Mouse (Mus musculus) hindbrain, embryonic 14.5 days (tissue): Measurements from ENCODE around the gene Slc12a9. TPM values are rescaled to one million over a fixed set of nuclear protein-coding genes. Genes with fewer than 3 reads are reported as not detected.

ENCODE experiments used
- ATAC-seq: fragments of 200-750 bp; cut with Nextera tagmentation; 2 replicates; pipeline ENCODE4 v1.8.0; 2017; ENCODE audit warnings: moderate number of reproducible peaks, mild to moderate bottlenecking, moderate TSS enrichment, moderate library complexity; ENCODE audit not compliant: low FRiP score
- DNase-seq: peaks from one replicate; pipeline ENCODE4 v3.0.0-alpha.2; 2015; ENCODE audit warnings: low spot score
- H3K27ac ChIP-seq: fragments of 300-500 bp; sonication (generic); 2 replicates; pipeline ENCODE4 v1.5.1; 2014; ENCODE audit warnings: mild to moderate bottlenecking, moderate library complexity
- H3K27me3 ChIP-seq: fragments of 300-500 bp; sonication (generic); 2 replicates; pipeline ENCODE4 v1.6.1; 2014; ENCODE audit warnings: mild to moderate bottlenecking, low read length, mixed read lengths; ENCODE audit not compliant: control insufficient read depth, insufficient read depth
- H3K36me3 ChIP-seq: fragments of 300-500 bp; sonication (generic); replicated peaks from 2 replicates; pipeline ENCODE4 v1.6.1; 2014; ENCODE audit not compliant: control insufficient read depth, insufficient read depth
- H3K4me1 ChIP-seq: fragments of 300-500 bp; sonication (generic); replicated peaks from 2 replicates; pipeline ENCODE4 v1.6.1; 2014; ENCODE audit warnings: antibody characterized with exemption, low read length, mixed read lengths; ENCODE audit not compliant: control insufficient read depth, insufficient read depth
- H3K4me2 ChIP-seq: fragments of 300-500 bp; sonication (generic); replicated peaks from 2 replicates; pipeline ENCODE4 v1.6.1; 2014; ENCODE audit warnings: mild to moderate bottlenecking, moderate library complexity
- H3K4me3 ChIP-seq: fragments of 300-500 bp; sonication (generic); replicated peaks from 2 replicates; pipeline ENCODE4 v1.5.1; 2014; ENCODE audit warnings: mild to moderate bottlenecking, low read length
- H3K9ac ChIP-seq: fragments of 300-500 bp; sonication (generic); 2 replicates; pipeline ENCODE4 v1.6.1; 2014
- H3K9me3 ChIP-seq: fragments of 300-500 bp; sonication (generic); 2 replicates; pipeline ENCODE4 v1.6.1; 2016; ENCODE audit warnings: low read length; ENCODE audit not compliant: control insufficient read depth
- WGBS: fragments of 180-500 bp; shearing (Covaris S2); extraction: QIAGEN DNeasy Blood & Tissue Kit; methylation state at CpG from one replicate; pipeline ENCODE4 v1.1.7; 2014; 5-methylcytosine and 5-hydroxymethylcytosine counted together
- polyA plus RNA-seq: library from polyadenylated mRNA; unstranded; fragments of >200 nt; fragmentation: Nextera tagmentation; extraction: Ambion mirVana; gene quantifications from 2 replicates; pipeline ENCODE4 v1.2.1, GENCODE M21; 2014

The Slc12a9 gene
- polyA plus RNA-seq, 1 experiment from 2014 or later: 17.6 TPM

DNA sequence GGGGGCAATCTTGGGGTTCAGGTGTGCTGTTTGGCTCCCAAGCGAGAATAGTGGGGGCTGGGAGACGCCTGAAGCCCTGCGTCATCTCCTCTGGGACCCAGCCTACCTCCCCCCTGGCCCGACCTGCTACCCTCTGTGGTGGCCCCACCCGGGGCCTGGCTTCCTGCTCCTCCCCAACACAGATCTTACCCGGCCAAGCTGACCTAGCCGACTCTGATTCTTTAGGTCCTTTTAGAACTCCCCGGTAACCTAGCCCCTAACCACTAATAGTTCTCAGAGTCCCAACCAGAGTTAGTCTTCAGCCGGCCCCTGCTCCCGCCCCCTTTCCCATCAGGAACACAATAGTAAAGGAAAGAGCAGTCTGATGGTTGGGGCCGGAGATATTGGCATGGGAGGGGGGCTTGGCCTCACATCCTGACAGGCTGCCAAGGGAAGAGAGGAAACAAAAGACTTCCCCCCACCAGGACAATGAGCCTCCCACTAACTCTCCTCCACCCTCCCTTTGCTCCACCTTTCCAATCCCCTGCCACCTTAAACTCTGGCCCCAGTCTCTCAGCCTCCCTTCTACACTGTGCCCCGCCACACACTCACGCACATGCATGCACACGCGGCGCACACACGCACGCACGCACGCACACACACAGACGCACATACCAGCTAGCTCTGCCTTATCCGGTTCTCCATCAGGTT is 6.0 kb upstream of the Slc12a9 start:
- ATAC-seq: peak; percentile 49
- peak; percentile 54 for DNase-seq
- H3K4me3 ChIP-seq: peak overlapping the region; percentile 40
- H3K4me2 ChIP-seq: peak overlapping the region; percentile 87
- H3K9ac ChIP-seq: peak overlapping the region; percentile 62
- peaks cover 18% of the 10 kb centered on the region for H3K4me1 ChIP-seq
- no peaks in the 10 kb centered on the region for H3K27me3 ChIP-seq
- WGBS: 6% methylated on average over 22 of the region's 22 CpGs
- H3K9me3 ChIP-seq: no peaks in the 10 kb centered on the region
- H3K36me3 ChIP-seq: no peaks in the 10 kb centered on the region
- peak overlapping the region; percentile 91 for H3K27ac ChIP-seq

DNA sequence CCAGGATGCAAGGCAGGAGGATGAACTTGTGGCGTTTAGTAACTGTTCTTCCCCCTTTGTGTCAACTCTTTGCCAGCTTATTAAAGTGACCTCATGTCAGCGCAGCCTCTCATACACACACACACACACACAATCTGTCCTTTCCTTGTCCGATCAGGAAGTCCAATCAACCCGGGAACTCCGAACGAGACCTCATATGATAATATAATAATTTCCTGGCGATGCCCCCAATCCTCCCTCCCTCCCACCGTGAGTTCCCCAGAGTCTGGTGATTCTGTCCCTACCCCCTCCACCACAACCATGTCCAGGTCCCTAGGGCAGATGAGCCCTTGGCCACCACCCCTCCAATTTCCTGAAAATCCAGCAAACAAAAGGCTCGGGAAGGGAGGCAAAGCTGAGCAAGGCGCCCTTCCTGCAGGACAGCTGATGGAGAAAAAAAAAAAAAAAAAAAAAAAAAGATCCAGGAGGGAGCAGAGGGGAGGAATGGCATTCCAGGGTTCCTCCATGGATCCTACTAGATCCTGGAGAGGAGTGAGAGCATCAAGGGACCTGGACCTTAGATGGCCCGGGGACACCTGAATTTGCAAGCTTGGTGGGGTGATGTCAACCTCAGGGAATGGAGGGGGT is 5.4 kb upstream of the Slc12a9 start:
- Histone ChIP-seq H3K9ac (peak overlapping the region; percentile 62), H3K36me3 (no peaks in the 10 kb centered on the region), H3K9me3 (no peaks in the 10 kb centered on the region), H3K27me3 (no peaks in the 10 kb centered on the region), H3K27ac (peak overlapping the region; percentile 91), H3K4me1 (peaks cover 18% of the 10 kb centered on the region), H3K4me2 (peak overlapping the region; percentile 87), H3K4me3 (peak overlapping the region; percentile 40)
- WGBS: 2% methylated on average over 11 of the region's 11 CpGs
- DNase-seq (peak; percentile 67), ATAC-seq (peak; percentile 14)

DNA sequence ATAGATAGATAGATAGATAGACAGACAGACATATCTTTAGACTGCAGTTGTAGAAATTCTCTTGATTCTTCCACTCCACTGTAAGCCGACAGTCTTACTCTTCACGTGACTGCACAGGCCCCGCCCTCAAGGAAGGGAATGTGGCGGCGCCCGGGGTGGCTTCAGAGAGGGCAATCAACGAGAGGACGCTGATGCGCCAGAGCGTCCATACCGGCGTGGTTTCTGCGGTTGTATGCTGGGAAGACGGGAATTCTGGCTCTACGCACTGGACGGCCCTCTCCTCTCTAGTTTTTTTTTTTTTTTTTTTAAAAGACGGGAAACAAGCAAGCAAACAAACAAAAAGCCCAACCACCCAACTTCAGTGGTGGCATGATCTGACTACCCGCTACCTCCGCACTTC is 4.9 kb upstream of the Slc12a9 start:
- Histone ChIP-seq H3K4me1 (peaks cover 18% of the 10 kb centered on the region), H3K27me3 (no peaks in the 10 kb centered on the region), H3K27ac (peak overlapping the region; percentile 91), H3K4me2 (peak overlapping the region; percentile 87), H3K36me3 (no peaks in the 10 kb centered on the region), H3K4me3 (peak overlapping the region; percentile 40), H3K9ac (peak overlapping the region; percentile 62), H3K9me3 (no peaks in the 10 kb centered on the region)
- DNase-seq (peak; percentile 88), ATAC-seq (peak; percentile 86)
- under 1% methylated on average over 18 of the region's 19 CpGs for WGBS

DNA sequence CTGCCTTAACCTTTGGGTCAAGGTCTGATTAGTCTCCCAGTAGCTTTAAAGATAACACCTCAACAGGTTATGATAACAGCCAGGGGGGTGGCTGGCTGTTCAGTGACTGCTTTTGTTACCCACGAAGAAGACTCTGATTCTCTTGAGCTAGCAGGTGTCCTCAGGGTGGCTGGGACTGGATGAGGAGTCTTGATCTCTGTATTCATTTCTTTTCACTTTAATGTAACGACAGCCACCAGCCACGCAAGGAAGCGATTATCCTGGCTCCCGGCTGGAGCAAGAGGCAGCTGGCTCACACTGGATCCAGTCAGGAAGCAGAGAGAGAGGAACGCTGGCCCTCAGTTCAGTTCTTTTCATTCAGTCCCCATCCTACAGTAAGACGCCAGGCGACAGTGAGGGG is 3.8 kb upstream of the Slc12a9 start:
- Histone ChIP-seq H3K27me3 (no peaks in the 10 kb centered on the region), H3K4me3 (no peak overlapping the region), H3K9ac (0 out of 2 replicates have a peak overlapping the region, but pooled peaks have one; percentile 38), H3K27ac (no peak overlapping the region), H3K4me1 (peaks cover 25% of the 10 kb centered on the region), H3K36me3 (no peaks in the 10 kb centered on the region), H3K9me3 (no peaks in the 10 kb centered on the region), H3K4me2 (no peak overlapping the region)
- ATAC-seq: no peak
- no peak for DNase-seq
- WGBS: 66% methylated on average over 8 of the region's 8 CpGs

DNA sequence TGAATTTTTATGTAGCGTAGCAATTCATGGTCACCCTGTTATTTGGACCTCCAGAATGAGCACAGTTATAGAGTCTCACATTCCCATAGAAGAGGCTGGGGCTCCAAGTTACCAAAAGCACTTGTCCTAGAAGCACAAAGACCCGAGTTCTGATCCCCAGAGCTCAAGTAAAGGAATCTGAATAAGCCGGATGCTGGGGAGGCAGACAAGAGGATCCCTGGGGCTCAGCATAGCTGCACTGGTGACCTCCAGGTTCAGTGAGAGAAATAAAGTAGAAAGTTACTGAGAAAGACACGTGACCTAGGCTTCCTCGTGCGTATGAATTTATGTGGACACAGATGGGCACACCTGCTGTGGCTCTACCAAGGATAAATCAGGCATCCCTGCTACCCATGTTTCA is 1.7 kb upstream of the Slc12a9 start:
- H3K4me1 ChIP-seq: peaks cover 26% of the 10 kb centered on the region
- no peak for DNase-seq
- H3K4me3 ChIP-seq: no peak overlapping the region
- H3K9me3 ChIP-seq: no peaks in the 10 kb centered on the region
- no peak for ATAC-seq
- no peak overlapping the region for H3K4me2 ChIP-seq
- H3K36me3 ChIP-seq: peaks cover 3% of the 10 kb centered on the region; the same call in 1 of the 2 replicates
- no peak overlapping the region for H3K9ac ChIP-seq
- WGBS: 67% methylated on average over 6 of the region's 6 CpGs
- H3K27ac ChIP-seq: no peak overlapping the region
- no peaks in the 10 kb centered on the region for H3K27me3 ChIP-seq

DNA sequence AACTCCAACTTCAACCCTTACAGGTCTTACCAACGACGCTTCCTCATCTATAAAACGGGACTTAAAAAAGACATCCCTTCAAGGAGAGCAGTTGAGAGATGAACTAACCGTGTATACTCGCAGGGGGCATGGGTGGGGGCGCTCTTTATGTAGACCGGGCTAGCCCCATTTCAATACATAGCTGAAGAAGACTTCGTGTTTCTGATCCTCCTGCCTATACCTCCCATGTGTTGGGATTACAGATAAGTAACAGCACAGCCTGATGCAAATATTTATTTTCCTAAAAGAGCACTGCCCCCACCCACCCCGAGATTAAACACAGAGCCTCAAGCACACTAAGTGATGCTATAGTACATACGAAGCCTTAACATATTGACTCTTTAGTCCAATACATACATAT is 920 bp upstream of the Slc12a9 start:
- H3K9ac ChIP-seq: no peak overlapping the region
- no peak overlapping the region; the same call in 1 of the 2 replicates for H3K27ac ChIP-seq
- H3K4me3 ChIP-seq: no peak overlapping the region
- peaks cover 20% of the 10 kb centered on the region for H3K4me1 ChIP-seq
- H3K9me3 ChIP-seq: no peaks in the 10 kb centered on the region
- H3K4me2 ChIP-seq: peak overlapping the region; percentile 70
- ATAC-seq (no peak), DNase-seq (no peak)
- peaks cover 4% of the 10 kb centered on the region; the same call in 1 of the 2 replicates for H3K36me3 ChIP-seq
- 55% methylated on average over 10 of the region's 10 CpGs for WGBS
- no peaks in the 10 kb centered on the region for H3K27me3 ChIP-seq

DNA sequence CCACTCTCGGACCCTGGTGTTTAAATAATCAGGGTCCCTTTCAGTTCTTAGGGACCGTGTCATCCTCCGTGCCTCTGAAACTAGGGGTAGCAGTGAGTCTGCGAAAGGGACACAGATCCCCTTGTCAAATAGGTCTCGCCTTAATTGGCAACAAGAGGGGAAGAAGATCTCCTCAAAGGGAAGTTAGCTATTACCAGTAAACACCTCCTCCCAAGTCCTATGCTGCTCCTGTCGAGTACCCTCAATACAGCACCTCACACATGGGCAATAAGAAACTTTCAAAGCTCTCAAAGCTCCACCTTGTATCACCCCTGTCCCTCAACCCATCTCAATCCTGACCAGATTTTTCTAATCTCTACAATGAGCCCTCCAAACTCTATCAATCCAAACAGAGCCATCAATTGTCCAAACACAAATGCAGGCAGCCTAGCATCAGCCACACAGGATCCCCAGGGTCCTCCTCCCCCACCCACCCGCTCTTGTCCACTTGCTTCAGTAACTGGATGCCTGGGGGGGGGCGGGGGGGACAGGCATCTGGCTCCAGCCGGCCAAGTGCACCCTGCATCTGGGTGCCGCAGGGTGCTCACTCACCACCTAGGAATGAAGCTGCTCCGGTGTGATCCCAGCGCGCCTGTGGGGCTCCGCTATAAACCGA is 413 bp downstream of the Slc12a9 start:
- WGBS: 18% methylated on average over 15 of the region's 15 CpGs
- no peak; the same call in 1 of the 2 replicates for ATAC-seq

DNA sequence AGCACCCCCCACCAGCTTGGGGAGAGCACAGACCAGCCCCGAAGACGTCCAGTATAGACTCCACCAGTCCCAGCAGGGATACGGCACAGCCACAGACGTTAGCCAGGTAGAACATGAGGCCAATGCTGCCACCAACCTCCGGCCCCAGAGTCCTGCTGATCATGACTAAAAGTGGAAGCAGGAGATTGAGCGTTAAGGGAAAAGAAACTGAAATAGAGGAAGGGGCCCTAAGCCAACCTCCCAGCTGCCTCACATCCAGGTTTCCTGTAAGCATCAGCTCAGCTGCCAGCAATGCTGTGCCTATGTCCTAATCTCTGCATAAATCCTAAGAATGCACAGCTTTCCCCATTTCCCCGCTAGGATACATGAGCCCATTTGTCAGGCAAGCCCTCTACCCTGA is 2.5 kb downstream of the Slc12a9 start:
- H3K9ac ChIP-seq: no peak overlapping the region
- no peaks in the 10 kb centered on the region for H3K9me3 ChIP-seq
- peaks cover 30% of the 10 kb centered on the region for H3K36me3 ChIP-seq
- ATAC-seq (no peak), DNase-seq (no peak)
- 86% methylated on average over 7 of the region's 7 CpGs for WGBS
- H3K27me3 ChIP-seq: no peaks in the 10 kb centered on the region
- no peak overlapping the region for H3K27ac ChIP-seq
- H3K4me2 ChIP-seq: no peak overlapping the region
- no peak overlapping the region for H3K4me3 ChIP-seq
- H3K4me1 ChIP-seq: peaks cover 8% of the 10 kb centered on the region

More for the DNA sequence above, 413 bp downstream of the Slc12a9 start:
- Histone ChIP-seq H3K27me3 (no peaks in the 10 kb centered on the region), H3K4me3 (peak overlapping the region; percentile 59), H3K27ac (peak overlapping the region; percentile 76), H3K9me3 (no peaks in the 10 kb centered on the region), H3K4me1 (peaks cover 13% of the 10 kb centered on the region), H3K36me3 (peaks cover 12% of the 10 kb centered on the region; the same call in 1 of the 2 replicates), H3K4me2 (peak overlapping the region; percentile 70), H3K9ac (peak overlapping the region; percentile 81)
- DNase-seq: peak; percentile 26

DNA sequence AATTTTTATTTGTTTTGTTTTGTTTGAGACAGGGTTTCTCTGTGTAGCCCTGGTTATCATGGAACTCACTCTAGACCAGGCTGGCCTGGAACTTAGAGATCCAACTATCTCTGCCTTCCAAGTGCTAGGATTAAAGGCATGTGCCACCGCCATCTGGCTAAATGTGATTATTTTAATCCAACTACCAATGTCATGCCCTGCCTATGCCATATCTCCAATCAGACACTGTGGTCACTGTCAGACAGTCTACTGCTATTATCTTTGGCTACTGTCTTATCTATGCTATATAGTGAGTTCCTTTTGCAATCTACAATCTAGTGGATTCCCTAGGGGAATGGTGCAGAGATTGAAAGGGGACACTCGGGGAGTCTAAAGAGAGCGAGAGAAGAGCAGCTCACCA is 12.4 kb downstream of the Slc12a9 start:
- Histone ChIP-seq H3K4me2 (no peak overlapping the region), H3K36me3 (peaks cover 70% of the 10 kb centered on the region), H3K4me3 (no peak overlapping the region), H3K4me1 (no peaks in the 10 kb centered on the region), H3K9me3 (no peaks in the 10 kb centered on the region), H3K27ac (no peak overlapping the region), H3K9ac (no peak overlapping the region), H3K27me3 (no peaks in the 10 kb centered on the region)
- ATAC-seq: no peak
- 94% methylated on average over 3 of the region's 3 CpGs for WGBS
- no peak for DNase-seq
